Mouse (Mus musculus): ENCODE measurements at regions not wholly inside any gene's neighbourhood (a gene's known extent, or its start where the extent isn't known, plus 50 kb on each side); places are given as distances from the start of the nearest gene placed in this dataset.
"Not testable (repeated sequence)": the region's sequence is repeated elsewhere in the genome, so short reads cannot be mapped to it uniquely, and the experiment has no call there.

DNA sequence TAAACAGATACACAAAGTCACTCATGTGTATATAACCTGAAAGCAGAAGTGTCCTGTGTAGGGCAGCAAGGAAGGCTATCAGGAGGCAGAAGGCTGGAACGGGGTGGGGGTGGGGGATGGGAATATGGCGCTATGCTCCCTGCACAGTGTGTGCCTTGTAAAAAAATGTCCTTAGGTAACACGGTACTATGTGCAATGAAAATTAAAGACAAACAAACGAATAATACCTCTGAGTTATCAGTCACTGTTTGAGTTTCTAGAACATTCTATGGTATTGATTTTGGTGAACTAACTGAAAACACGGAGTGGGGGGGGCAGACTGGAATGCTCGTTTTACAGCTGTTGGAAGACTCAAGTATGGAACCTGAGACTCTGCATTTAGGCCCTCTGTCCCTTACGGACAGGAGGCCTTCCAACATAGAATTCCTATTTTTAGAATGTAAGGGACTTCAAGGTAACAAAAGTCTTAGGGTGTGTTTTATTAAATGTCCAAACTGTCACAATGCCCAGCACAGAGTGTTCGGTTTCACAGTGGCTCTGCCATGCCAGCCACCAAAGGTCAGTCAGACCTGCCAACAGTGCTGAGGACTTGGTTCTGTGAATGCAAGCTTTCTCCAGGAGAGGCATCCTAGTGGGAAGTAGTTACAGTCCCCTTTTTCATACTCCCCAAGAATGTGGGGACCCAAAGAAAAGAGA is 240.6 kb downstream of the Ano6 start:
- no peak for DNase-seq

DNA sequence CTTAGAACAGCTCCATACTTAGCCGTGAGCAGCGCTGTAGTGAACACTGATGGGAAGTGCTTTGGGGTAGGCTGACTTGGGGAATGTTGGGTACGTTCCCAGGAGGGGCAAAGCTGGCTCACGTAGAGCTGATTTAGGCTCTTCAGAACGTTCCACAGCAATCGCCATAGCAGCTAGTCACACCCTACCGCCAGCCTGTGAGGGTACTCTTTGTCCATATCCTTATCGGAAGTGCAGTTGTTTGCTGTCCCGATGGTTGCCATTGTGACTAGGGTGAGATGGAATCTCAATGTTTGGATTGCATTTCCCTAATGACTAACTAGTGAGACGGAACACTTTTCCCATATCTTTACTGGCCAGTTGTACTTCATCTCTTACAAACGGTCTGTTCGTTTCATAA is 244.6 kb downstream of the Ano6 start:
- no peak for DNase-seq

DNA sequence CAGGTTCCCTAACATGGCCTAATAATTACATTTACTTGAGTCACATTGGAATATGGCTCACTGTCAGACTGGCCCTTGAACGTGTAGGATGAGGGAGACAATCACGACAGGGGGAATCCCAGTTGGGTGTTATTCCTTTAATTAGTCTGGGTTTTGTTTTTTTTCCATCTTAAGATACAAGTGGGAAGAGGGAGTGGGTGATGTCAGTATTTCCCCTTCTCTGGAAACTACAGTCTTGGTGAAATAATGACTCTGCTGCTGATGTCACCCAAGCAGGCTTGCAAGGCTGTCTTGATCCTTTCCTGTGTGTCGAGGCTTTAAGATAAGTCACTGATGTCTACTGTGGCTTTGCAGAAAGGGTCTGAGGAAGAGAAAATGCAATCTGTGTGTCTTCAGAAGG is 241.8 kb upstream of the Arid2 start:
- DNase-seq, result no peak

DNA sequence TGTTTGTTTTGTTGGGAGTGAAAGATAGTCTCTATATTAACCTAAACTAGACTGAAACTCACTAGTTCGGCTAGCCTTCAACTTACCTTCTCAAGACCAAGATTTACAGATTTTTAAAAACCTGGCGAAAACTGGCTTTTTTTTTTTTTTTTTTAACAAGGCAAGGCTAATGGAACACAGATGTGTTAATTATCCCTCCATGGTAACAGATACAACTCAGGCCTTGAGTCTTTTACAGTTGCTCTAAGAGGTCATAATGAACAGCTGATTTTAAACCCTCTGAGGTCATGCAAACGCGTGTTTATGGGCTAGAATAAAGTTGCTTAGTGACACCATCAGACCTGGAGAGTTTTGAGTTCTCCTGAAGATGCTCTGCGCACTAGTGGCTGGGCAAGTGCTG is 240.7 kb upstream of the Arid2 start:
- no peak for DNase-seq

DNA sequence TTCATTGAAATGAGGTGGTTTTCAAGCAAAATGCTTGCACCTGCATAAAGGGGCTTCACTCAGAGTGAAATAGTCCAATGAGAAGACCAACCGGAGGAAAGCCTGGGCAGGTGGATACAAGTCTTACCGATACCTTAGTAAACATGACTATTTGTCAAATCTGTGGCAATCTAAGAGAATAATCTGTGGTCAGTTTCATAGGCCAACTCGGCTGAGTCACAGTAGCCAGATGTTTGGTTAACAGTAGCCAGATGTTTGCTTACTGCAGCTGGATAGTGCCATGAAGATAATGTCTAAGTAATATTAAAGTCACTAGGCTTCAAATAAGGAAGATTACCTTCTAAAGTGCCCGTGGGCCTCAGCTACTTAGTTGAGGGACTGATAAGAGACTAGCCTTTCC is 236.9 kb upstream of the Arid2 start:
- DNase-seq, result no peak

DNA sequence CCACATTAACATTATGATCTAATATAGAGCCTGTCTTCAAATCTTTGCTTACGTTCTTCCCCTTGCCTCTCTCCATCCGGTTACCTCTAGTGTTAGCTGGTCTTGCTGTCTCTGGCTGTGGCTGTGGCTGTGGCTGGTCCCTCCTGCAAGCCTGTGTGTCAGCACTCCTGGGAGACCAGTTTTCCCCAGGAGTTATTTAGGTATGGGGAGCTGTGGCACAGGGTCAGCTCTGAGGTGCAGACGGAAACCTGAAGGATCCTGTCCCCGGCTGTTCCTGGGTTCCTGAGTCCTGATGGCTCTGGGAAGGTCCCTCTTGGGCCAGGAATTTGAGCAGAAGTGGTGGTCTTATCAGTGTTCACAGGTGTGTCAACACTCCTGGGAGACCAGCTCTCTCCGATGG is 234.7 kb upstream of the Arid2 start:
- no peak for DNase-seq

DNA sequence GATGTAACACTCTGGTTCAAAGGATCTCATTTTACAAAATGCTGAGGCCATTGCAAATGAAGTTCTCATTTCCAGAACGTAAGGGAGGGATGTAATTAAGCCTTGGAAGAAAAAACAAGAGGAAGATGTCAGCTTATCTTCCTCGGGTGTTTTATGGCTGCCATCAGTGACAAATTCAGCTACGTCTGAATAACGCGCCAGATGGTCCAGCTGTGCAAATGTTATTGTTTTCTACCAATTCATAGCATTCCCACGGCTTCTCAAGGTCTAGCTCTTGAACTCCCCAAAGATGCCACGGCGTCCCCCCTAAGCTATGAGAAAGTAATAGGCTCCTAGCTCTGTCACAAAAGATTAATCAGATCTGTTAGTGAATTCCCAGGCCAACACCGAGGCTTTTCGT is 232.0 kb upstream of the Arid2 start:
- no peak for DNase-seq

DNA sequence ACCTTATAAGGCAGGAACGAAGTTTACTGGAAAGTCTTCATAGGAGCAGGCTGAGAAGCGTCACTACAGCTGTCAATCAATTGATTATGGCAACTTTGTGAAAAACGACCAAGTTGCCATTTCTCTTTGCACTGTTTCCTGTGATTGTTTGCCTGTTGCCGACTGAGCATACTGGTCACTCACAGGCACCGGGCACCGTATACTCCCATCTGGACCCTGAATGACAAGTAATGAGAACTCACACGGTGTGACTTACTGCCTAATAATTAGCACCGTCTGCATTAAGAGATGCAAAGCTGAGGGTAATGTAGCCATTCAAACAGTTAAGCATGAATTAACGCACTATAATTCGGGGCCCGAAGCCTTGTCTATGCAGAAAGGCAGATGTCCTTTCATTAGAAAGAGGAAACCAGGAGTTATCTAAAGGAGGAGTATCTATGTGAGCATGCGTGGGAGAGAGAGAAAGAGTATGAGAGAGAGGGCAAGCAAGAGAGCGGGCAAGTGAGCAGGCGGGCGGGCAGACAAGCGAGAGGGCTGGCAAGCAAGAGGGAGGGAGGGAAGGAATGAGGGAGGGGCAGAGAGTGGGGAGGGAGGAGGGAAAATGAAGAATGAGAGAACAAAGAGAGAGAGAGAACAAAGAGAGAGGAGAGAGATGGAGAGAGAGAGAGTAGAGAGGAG is 231.4 kb upstream of the Arid2 start:
- no peak for DNase-seq

DNA sequence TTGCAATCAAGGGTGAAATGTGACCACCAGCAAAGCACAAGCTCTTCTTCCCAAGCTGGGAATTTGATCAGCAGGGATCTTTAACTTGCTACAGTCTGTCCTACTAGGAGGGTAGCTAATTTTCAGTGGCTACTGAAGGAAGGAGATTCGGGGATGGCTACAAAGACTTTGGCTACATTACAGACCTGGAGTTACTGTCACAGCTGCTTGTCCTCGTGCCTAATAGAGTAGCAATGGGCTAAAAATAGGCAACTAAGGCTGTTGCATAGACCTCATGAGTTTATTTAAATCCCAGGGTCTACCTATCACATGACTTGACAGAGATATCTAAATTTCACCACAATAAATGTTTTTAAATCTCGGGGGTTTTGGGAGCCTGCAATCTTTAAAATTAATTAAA is 227.7 kb upstream of the Arid2 start:
- DNase-seq, result no peak

DNA sequence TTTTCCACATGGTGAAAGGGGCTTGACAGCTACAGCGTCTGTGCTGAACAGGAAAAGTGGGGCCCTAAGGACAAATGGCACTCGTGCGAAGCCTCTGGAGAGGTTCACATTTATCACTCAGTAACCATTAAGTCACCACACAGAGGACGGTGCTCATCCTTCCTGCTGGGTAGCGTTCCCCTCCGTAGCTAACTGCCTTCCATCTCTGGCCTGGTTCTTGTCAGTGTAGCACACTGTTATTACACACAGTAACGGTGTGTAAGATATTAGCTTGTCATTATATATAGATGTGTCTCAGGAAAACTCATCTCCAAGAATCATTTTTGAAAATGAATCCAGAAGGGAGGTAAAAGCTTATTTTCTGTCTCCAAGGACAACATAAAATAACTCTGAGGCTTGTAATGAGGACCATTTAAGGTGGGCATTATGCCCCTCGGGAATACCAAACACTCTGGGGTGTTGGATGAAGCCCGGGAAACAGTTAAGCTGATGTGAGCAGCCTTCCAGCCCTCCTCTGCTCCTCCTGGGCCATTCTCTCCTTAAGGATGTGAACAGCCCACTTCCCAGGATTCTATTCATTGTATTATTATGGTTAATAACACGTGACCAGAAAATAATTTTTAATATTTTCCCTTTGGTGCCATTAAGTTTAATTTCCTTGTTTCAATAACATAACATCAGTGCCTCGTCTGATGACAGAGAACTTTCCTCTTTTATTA is 222.7 kb upstream of the Arid2 start:
- no peak for DNase-seq

DNA sequence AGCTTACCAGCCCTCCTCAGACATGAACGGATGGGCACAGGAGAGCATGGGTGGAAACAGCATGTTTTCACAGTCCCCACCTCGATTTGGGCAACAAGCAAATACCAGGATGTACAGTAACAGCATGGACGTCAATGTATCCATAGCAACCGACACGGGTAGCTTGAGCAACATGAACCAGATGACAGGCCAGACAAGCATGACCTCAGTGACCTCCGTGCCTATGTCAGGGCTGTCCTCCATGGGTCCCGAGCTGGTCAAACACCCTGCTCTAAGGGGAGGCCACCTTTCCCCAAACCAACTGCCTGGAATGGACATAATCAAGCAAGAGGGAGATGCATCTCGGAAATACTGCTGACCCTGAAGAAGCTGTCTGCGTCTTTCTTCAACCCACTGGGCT is 211.7 kb upstream of the Arid2 start:
- DNase-seq, result no peak

DNA sequence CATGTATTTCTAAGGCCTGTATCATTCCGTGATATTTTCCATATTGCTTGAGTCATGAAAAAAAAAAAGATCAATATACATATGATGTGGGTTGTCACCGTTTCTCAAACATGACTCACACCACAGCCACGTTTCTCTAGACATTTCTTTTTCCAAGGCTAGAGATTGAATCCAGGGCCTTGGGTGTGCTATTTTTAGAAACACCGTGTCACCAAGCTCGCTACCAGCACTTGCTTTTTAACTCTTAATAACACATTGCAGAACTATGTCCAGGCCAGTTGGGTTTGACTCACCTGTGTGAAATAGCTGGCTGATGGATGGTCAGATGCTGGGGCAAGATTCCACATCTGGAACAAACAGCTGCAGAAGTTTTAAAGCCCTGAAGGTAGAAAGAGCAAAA is 209.6 kb upstream of the Arid2 start:
- no peak for DNase-seq

DNA sequence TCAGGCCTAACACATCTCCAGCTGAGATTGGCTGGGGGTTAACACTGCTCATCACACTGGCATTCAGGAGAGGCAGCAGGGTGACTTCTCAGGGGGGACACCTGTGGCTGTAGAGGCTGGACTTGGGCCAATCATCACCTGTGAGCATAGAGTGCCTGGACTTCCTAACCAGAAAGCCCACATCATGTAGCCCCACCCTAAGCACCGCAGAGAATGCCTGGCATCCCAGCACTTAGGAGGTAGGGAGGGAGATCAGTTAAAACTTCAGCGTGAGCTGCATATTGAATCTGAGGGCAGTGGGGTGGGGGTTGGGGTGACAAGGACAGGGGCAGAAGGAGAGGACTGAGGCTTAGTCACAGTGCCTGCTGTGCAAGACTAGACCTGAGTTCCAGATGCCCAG is 208.7 kb upstream of the Arid2 start:
- DNase-seq, result no peak

DNA sequence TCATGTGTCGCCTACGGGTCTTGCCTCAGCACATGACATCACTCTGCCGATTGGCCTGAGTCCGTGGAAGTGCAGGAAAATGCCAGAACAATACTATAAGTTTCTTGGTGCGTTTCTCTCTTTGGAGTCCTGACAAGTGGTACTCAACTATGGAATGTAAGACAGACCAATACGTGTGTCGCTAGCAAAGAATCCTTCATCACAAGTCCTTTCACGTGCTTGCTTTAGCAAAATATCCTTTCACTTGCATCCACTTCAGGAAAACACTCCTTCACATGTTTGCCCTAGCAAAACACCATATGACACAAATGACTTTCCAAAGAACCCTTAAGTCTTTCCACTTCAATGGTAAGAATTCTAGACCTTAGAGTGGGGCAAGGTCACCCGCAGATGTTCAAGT is 197.6 kb upstream of the Arid2 start:
- no peak for DNase-seq

DNA sequence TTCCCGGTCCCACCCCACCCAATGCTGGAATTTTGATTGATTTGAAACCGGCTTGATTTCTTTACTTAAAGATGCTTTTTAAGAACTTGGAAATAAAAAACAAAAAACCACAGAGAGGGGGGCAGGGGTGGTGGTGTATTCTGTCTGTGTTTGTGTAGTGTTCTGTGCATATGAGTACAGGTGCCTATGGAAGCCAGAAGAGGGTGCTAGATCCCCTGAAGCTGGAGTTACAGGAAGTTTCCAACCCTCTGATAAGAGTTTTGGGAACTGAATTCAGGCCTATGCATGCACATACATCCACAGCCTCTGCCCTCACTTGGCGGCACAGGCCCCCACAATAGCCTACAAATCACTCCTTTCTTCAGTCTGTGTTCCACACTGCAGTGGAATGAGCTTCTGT is 190.9 kb upstream of the Arid2 start:
- peak; percentile 7 for DNase-seq

DNA sequence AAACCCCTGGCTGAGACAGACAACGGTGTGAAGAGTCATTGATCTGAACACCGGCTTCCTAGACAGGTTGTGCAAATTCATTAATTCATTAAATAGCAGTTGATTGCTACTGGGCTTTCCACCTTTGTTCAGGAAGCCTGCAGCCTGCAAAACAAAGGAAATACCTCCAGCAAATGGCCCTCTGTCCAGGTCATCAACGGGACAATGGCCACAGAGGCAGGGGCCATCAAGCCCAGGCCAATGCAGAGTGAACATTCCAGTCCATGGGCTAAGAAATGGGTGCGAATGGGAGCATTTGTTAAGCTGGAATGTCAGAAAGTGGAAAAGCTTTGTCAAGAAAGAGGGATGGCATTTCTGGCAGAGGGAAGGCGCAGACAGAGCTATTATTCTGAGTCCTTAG is 188.5 kb upstream of the Arid2 start:
- DNase-seq, result no peak

DNA sequence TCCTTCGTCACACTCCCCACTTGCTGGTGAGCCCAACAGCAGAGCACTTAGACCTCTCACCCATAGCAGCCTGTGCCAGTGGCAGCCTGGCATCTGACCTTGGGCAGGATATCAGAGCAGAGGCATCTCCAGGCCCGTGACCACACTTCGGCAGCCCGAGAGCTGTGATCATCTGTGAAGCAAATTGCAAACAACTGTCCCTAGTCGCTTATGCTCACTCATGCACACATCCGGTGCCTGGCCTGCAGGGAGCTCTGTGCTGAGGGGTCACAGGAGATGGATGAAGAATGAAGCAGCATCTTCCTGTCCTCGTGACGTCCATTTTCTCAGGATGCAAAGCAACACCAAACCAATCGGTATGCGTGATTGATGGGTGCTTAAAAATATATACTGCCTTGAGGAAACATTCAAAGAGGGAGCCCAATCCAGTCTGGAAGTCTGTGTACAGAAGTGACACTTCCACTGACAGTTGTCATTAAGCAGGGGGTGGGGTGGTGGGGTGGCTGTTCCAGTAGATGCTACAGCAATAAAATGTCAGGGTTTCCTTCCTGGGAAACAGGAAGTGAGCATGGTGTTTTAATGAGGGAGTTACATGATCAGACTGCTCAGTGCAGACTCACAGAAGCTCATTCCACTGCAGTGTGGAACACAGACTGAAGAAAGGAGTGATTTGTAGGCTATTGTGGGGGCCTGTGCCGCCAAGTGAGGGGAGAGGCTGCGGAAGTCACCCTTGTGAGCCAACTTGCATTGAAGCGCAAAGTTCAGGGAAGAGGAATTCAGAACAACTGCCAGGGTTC is 187.3 kb upstream of the Arid2 start:
- DNase-seq, result not testable (repeated sequence)

DNA sequence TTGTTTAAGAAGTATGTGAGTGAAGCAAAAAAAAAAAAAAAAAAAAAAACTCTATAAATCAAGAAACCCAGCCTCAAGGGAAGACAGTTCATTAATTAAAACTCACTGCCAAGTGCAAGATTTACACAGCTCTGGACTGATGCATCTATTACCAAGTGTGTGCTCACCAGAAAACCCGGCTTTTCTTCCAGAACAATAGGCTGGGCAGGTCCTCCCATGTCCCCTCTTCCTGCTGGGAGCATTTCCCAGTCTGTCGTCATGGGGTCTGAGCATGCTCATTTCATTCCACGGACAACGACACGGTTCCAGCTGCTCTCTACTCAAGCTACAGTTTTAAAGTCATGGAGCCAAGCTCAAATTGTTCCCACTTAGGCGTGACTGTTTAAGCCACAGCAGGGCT is 183.6 kb upstream of the Arid2 start:
- DNase-seq, result no peak

DNA sequence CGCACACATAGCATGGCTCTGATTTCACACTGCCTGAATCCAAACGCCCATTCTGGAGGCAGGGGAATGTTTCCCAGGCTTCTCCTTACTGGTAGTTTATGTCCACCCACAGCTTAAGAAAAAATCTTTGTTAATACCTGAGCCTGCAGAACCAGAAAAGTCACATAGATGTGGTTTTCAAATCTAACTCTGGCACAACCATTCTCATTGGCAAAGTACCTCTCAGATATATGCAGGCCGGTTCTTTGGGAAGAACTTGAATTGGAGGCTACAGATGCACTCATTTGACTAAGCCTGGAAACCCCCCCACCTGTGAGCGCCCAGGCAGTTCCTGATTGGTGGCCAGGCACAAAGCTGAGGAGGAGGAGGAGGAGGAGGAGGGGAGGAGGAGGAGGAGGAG is 179.8 kb upstream of the Arid2 start:
- no peak for DNase-seq

DNA sequence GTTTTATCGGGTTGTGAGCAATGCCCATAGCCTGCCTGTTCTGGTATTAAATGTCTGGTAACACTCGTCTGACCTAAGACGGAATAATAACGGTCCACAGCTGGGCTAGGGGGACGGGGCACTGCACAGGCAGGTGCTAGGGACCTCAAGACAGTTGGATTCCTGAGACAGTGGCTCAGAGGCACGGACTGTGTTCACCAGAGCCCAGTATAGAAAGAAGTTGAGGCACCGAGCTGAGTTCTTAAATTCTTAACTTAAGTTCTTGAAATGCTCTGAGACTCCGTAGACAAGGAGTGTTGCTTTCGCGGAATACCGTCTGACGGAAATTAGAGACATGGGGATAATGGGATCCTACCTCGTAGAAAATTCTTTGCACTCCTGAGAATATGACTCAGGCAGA is 174.2 kb upstream of the Arid2 start:
- no peak for DNase-seq

DNA sequence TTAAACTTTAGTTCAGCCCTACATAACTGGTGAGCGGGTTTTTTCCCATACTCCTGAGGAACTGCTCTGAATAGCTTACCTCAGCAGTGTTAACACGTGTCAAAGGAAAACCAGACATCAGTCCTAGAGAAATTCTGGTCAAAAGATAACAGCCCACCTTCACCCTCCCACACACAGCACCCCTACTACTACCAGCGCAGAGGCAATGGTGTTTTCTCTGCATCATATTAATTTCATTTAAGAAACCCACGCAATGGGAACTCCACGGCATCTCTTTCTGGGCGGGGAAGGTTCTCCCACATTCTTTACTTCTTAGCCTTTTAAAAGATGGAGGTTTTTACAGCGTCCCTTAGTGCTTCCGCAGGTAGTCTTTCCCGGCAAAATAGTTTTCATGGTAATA is 172.7 kb upstream of the Arid2 start:
- DNase-seq, result no peak

DNA sequence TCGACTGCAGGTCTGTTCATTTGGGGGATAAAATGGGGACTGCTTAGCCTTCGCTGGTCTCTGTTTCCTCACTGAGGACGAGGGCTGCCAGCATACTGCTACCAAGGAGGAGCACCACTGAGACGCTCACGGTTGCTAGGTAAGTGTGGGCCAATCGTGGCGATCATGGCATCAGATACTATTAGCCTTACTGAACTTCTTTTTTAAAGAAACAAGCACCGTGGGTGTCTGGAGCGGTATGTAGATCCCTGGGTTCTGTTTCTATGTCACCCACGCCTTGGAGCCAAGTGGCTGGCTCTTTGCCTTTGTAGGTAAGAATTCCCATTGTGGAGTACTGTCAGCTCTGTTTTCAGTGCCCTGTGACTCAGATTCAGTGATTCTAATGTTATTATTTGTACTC is 172.1 kb upstream of the Arid2 start:
- no peak for DNase-seq

DNA sequence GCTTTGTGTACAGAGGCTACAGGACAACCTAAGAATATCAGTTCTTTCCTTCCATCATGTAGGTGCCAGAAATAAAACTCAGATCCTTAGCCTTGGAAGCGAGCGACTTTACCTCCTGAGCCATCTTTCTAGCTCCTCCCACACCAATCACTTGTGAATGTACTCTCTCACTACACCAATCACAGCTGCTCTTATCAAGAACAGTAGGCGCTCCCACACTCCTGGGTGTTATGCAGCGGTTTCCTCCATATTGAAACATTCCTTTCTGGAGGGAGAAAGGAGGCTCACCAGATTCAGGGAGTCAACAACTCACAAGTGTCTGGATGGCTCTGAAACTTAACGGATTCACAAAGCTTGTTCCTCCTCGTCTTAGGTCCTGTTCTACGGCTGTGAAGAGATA is 168.1 kb upstream of the Arid2 start:
- no peak for DNase-seq

DNA sequence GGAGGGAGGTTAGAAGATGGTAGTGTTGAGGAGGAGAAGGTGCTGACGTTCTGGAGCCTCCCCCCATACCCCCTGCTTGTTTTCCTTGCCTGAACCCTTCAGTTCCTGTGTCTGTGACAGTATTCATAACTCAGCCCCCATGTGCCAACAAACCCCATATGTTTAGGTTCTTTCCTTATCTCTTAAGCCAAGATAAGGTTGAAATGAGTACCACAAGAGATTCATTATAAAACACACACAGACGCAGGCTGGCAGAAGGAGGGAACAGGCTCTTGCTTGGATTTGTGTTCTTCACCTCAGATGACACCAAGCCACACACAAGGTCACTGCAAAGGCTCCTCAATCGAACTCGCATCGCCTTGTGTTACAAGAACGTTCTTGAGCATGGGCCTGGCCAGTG is 162.9 kb upstream of the Arid2 start:
- no peak for DNase-seq
